Mouse (Mus musculus) frontal cortex, postnatal 10 days (tissue): ENCODE measurements around the gene Thap2.

Experiments used
- DNase-seq, 2 experiments: peaks; one replicate each; pipeline ENCODE4 v3.0.0; 2022; ENCODE audit warnings: low spot score in 2 of 2, mixed read lengths in 1 of 2

The Thap2 gene

DNA sequence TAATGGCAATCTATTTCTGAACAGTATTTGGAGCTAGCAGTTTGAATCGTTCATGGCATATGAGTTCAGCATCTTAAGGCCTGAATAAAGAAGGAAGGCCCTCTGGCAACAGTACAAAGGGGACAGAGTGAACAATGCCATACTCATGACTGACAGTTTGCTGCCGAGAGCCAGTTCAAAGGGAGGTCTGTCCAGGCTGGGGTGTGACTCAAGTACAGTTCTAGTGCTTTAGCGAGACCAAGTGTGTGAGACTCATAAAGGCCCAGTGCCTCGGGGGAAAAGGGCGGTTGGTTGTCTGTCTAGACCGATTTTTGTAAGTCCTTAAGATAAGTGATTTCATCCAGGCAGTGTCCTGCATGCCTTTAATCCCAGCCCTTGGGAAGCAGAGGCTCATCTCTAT, 29.7 kb downstream of the Thap2 start:
- no peak for DNase-seq

DNA sequence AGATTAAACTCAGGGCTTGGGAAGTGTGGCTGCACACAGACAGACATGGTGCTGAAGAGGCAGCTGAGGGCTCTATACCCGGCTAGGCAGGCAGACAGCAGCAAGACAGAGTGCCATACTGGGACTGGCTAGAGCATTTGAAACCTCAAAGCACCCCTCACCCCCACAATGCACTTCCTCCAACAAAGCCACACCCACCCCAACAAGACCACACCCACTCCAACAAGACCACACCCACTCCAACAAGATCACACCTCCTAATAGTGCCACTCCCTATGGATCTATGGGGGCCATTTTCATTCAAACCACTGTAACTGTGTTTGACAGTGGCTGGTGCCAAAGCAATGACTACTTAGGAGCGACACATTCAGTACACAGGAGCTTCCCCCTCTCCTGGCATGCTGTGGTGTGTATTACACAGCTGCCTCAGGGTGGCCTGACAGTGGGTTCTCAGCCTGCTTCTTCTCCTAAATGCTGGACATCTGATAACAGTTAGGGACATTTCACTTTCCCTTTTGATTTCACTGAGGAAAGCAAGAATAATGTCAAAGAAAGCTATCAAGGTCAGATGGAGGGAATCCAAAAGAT, 33.3 kb downstream of the Thap2 start:
- no peak for DNase-seq

DNA sequence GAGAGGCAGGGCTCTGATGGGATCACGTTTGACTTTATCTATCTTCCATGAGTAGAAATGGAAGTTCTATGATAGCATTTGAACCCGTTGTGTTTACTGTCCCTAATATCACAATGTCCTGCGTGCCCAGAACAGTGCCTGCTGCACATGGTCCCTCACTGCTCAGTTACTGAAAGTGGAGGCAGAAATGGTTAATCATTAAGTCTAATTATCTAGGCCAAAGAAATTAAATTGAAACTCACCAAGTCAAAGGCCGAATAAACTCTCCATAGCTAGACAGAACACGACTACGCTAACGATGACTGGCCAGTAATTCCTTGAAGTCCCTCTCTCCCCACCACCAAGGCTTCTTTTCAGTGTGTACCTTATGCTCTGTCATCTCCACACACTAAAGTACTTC, 34.7 kb downstream of the Thap2 start:
- no peak for DNase-seq

DNA sequence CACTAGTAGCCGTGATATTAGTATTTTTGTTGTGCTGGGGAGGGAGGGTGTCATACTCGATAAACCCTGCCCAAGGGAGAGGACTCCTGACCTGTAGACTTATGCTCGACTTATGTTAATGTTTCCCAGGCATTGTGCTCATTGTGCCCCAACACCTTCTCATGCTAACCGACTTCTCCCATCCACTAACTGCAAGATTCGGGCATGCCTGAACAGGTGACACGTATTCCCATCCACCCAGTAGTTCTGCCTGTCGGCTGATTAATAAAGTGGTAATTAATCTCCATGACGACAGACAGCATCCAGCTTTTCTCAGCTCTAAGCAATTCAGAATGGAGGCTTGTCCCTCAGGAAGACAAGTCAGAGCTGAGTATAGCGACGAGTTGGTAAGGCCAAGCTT, 35.2 kb downstream of the Thap2 start:
- no peak for DNase-seq

DNA sequence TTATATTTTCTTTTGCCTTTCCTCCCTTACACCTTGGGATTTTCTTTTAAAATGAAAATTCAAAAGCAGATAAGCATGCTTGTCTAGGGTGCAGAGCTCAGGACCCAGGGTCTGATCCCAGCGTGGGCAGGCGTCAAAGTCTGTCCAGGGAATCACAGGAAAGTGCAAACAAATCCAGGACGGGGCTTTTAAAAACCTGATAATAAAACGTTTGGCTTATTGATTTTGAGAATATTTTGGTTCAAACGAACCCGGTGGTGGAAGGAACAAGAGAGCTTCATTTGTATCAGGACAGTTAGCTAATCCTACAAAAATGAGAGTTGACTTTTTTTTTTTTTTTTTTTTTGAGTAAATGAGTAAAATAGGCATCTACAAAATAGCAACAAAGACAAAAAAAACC, 36.1 kb downstream of the Thap2 start:
- DNase-seq, result no peak

DNA sequence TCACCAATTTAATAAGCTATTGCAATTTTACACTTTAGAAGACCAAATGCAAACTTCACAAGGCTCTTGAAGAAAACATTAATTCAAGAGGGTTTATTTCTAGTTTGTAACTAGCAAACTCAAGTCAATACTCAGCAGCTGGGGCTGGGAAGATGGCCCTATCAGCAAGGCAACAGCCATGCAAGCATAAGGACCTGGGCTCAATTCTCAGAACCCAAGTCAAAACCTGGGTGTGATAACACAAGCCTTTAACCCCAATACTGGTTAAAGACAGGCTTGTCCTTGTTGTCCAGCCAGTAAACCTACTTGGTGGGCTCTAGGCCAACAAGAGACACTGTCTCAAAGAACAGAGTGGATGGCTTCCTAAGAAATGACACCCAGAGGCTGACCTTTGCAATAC, 37.8 kb downstream of the Thap2 start:
- DNase-seq, result no peak

DNA sequence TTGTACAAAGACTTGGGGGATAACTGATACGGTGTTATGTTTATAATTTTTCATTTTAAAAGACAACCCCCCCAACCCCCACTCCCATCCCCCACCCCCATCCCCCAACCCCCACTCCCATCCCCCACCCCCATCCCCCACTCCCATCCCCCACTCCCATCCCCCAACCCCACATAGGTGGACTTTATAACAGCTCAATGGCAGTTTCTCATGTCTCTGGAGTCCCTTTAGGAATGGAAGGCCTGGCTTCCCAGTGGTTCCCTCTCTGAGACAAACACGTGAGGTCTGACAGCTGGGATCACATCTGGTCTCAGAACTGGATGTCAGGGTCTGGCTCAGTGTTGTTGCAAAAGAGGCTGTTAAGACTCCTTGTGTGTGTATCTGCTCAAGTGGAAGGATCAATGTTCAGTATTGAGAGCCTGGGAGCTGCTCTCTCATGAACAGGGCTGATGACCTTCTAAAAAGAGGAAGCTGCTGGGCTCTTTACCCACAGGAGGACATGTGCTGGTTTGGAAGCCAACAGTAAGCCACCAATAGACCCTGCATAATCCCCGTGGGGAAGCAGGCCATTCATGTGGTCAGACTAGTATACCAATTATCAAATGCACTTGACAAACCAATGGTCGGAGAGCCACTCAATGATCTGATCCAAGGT, 41.3 kb downstream of the Thap2 start:
- no peak for DNase-seq

DNA sequence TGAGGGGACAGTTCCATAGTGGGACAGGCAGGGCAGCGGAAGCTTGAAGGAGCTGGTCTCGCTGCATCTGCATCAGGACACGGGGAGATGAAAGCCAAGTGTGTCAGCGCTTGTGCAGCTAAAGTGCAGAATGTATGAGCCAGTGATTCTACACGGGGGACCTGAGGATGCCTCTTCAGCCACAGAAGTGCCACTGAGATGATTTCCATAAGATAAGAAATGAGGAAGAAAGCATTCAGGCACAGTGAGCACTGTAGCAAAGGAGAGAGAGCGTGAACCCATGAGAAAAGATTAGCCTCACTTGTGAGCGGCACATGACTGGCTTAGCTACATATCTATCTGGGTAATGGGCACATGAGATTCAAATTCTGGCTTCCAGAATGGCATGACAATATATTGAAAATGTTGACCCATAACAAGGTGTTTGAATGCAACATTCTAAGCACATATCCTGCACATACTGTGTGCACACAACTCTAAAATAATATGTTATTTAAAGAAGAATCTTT, 44.4 kb downstream of the Thap2 start:
- DNase-seq, result no peak

DNA sequence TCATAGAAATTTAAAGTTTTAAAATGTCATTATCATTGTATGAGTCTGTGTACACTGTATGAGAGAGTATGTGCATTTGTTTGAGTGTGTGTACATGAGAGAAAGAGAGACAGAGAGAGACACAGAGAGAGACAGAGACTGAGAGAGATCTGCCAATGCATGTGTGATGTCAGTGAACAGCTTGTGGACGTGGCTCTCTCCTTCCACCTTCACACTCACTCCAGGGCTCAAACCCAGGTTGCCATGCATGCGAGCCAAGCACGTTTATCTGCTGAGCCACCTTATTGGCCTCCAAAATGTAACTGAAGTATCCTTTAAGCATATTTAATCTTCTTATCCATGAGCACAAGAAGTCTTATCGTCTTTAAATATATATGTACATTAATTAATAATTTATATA, 47.3 kb downstream of the Thap2 start:
- no peak for DNase-seq

DNA sequence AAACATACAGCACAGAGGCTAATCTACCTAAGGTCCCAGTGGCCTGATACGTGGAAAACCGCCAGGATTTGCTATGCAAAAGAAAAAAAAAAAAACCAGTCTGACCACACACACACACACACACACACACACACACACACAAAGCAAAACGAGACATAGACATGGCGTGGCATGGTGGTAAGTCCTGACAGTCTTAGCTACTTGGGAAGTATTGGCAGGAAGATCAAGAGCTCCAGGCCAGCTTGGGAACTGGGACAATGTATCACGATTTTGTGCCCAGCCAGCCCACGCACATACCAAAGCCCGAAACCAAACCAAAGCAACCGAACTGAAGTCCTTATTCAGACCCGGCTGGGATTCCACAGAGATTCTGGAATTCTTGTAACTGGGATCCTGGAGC, 50.7 kb downstream of the Thap2 start:
- no peak for DNase-seq

DNA sequence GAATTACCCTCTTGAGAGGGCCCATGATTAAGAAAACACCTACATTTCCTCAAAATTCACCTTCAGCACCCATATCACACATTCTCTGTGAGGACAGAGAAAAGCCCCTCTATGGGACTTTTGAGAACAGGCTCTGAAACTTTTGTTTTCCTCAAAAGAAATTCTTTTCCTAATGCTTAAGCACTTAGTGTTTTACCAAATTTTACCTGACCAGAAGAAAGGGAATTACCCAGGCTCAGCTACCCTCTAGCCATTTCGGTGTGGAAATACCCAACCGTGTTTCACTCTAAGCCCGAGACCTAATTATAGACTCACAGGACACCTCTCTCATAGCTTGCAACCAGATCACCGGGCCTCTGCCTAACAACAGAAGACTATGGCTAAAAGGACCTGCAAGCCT, 51.2 kb downstream of the Thap2 start:
- DNase-seq, result no peak

DNA sequence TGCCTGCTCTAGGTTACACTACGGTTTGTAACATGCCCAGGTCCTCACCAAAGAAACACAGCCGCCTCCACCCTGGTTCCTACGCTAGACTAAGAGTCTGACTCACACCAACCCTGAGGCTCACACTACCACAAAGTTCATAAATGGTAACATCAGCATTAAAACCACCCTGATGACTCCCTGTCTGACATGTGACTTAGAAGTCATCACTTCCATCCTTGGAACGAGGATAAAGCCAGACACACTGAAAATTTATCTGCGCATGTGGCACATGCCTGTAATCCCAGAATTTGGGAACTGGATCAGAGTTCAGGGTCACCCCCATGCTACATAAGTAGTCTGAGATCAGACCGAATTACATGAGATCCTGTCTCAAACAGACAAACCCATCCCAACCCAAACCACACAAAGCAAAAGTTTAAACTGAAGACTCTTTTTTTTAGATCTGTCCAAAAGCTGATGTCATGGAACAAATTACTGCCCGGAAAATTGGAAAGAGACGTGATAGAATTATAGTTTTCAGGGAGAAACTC, 51.8 kb downstream of the Thap2 start:
- DNase-seq, result no peak

DNA sequence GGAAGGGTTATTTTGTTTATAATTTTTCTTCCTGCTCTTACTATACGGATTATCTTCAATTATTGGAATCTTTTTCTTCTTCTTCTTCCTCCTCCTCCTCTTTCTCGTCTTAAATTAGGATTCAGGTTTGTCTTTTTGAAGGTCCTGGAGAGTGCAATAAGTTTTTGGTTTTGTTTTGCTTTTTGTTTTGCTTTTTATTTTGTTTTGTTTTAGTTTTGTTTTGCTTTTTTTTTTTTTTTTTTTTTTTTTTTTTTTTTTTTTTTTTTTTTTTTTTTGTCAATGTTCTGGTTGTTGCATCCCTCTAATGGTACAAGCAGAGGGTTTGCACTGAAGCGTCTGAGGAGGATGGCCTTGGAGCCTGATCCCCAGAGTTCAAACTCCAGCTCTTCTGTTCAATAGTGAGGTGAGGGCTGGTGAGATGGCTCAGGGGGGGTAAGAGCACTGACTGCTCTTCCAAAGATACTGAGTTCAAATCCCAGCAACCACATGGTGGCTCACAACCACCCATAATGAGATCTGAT, 55.2 kb downstream of the Thap2 start:
- no peak for DNase-seq

DNA sequence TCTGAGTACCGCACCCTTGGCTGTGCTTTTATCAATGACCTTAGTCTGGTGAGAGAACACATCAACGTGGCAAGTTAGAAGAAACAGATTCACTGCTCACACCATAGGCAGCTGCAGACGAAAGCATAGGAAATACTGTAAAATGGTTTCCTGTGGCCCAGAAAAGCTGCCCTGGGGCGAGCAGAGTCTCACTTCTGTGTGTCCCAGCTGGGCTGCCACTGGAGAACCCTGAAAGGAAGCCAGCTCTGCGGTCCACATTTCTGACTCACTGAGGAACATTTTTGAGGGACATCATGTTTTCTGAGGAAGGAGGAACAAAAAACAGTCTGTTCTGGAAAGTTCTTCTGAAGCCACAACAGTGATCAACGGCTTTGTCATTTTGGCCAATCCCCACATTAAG, 55.7 kb downstream of the Thap2 start:
- DNase-seq, result no peak

DNA sequence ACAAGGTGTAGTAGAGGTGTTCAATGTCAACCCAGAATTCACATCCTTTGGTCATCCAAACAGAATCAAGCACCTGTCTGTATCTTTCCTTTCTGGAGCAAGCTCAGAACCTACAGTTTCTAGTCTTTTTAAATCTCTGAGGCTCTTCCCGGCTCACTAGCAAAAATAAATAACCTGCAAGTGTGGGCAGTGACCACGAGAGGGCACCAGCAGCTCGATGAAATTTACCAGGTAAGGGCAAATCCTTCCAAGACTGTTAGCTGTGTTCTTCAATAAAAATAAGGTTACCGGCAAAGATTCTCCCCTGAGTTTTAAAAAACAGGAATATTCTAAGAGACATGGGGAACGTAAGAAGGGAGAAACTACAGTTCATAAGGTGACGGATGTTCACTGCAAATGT, 60.9 kb downstream of the Thap2 start:
- peak in 1 of 2 experiments; percentile 66 for DNase-seq

DNA sequence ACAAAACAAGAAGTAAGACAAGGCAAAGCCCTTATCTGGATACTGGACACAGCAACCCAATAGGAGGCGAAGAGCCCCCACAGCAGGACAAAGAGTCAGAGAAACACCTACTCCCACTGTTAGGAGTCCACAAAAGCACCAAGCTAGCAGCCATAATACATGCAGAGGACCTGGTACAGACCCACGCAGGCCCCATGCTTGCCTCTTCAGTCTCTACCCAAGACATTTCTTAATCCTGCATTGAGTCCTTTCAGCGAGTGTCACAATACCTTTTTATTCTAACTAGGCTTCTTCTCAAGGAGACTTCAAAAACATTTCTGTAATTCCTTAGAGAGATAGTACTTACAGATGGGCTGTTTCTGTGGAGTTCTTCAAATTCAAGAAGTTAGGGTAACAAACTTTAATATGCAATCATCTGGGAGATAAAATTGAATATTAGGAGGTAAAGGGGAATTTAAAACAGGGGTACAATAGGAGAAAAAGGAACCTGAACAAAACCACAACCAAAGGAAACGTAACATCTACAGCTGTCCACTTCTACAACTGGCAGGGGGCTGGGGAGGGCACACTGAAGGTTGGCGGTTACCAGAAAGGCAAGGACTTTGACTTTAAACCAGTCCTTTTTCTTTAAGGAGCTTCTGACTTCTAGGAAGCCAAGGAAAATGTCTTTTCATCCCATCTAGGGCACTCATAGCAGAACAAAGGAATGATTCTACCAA, 62.8 kb downstream of the Thap2 start:
- DNase-seq, result no peak
